Mouse (Mus musculus): ENCODE results near the gene Dstyk. TPM values are rescaled to one million over a fixed set of nuclear protein-coding genes. Genes with fewer than 3 reads are reported as not detected.
"Not testable (repeated sequence)": the region's sequence is repeated elsewhere in the genome, so short reads cannot be mapped to it uniquely, and the experiment has no call there.

Gene Dstyk
- polyA plus RNA-seq, 1 experiment from 2014 or later, result 15.2 TPM

DNA sequence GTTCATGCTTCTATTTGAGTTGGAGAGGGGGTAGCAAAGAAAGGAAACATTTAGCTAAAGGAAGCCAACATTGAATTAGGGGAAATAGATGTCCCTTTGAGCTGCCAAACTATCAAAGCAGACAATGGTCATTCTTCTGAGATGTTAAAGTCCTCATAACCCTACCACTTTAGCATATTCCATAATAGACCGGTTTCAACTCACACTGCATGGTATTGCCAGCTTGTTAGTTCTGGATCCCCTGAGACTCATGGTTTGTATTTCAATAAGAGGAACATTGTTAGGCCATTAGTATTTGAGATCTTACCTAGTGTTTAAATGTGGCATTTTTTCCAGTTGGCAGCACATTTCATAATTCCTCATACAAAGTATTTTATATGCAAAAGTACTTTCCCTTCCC is 19.6 kb downstream of the Dstyk start:
- H3K36me3 ChIP-seq (ENCODE audit: control insufficient read depth, insufficient read depth, low read length), result peaks cover 9% of the 10 kb centered on the region
- no peak overlapping the region for H3K27ac ChIP-seq (replicated peaks; ENCODE audit: low read depth, low read length)
- H3K4me2 ChIP-seq (ENCODE audit: low read depth, severe bottlenecking), result no peak overlapping the region
- no peak for DNase-seq (ENCODE audit: low spot score)
- no peaks in the 10 kb centered on the region for H3K27me3 ChIP-seq (ENCODE audit: control insufficient read depth, insufficient read depth, low read length)
- H3K9ac ChIP-seq (ENCODE audit: low read length), result no peak overlapping the region
- 0 out of 2 replicates have a peak, but pooled peaks cover under 1% of the 10 kb centered on the region for H3K4me1 ChIP-seq (ENCODE audit: control insufficient read depth, insufficient read depth, low read length)
- 89% methylated on average over 1 of the region's 1 CpGs for WGBS
- no peak for ATAC-seq (ENCODE audit: insufficient number of reproducible peaks, low FRiP score, low TSS enrichment, low read depth)
- no peak overlapping the region for H3K4me3 ChIP-seq (ENCODE audit: low read depth, low read length)
- H3K9me3 ChIP-seq (ENCODE audit: control insufficient read depth, low read length), result no peaks in the 10 kb centered on the region

- Histone ChIP-seq H3K36me3 (ENCODE audit: control insufficient read depth, insufficient read depth, low read length) (peaks cover 9% of the 10 kb centered on the region), H3K27me3 (ENCODE audit: control insufficient read depth, insufficient read depth, low read length) (no peaks in the 10 kb centered on the region), H3K4me1 (ENCODE audit: control insufficient read depth, insufficient read depth, low read length) (no peaks in the 10 kb centered on the region), H3K4me3 (ENCODE audit: low read depth, low read length) (no peak overlapping the region), H3K9ac (ENCODE audit: low read length) (no peak overlapping the region), H3K9me3 (ENCODE audit: control insufficient read depth, low read length) (no peaks in the 10 kb centered on the region), H3K4me2 (ENCODE audit: low read depth, severe bottlenecking) (no peak overlapping the region), H3K27ac (replicated peaks; ENCODE audit: low read depth, low read length) (no peak overlapping the region)
- 87% methylated on average over 5 of the region's 5 CpGs for WGBS
- DNase-seq (ENCODE audit: low spot score) (no peak), ATAC-seq (ENCODE audit: insufficient number of reproducible peaks, low FRiP score, low TSS enrichment, low read depth) (no peak)
Measured at GRCm38 (mm10) chr1:132437389-132437788, 20.0 kb downstream of the Dstyk start.

GRCm38 (mm10) chr1:132440896-132441435 is 23.6 kb downstream of the Dstyk start:
- H3K9me3 ChIP-seq (ENCODE audit: control insufficient read depth, low read length), result no peaks in the 10 kb centered on the region
- no peaks in the 10 kb centered on the region for H3K4me1 ChIP-seq (ENCODE audit: control insufficient read depth, insufficient read depth, low read length)
- no peak overlapping the region for H3K4me3 ChIP-seq (ENCODE audit: low read depth, low read length)
- no peak overlapping the region for H3K27ac ChIP-seq (replicated peaks; ENCODE audit: low read depth, low read length)
- H3K36me3 ChIP-seq (ENCODE audit: control insufficient read depth, insufficient read depth, low read length), result peaks cover 6% of the 10 kb centered on the region
- WGBS, result 77% methylated on average over 1 of the region's 1 CpGs
- no peak for DNase-seq (ENCODE audit: low spot score)
- H3K9ac ChIP-seq (ENCODE audit: low read length), result no peak overlapping the region
- ATAC-seq (ENCODE audit: insufficient number of reproducible peaks, low FRiP score, low TSS enrichment, low read depth), result no peak
- no peak overlapping the region for H3K4me2 ChIP-seq (ENCODE audit: low read depth, severe bottlenecking)
- no peaks in the 10 kb centered on the region for H3K27me3 ChIP-seq (ENCODE audit: control insufficient read depth, insufficient read depth, low read length)

DNA sequence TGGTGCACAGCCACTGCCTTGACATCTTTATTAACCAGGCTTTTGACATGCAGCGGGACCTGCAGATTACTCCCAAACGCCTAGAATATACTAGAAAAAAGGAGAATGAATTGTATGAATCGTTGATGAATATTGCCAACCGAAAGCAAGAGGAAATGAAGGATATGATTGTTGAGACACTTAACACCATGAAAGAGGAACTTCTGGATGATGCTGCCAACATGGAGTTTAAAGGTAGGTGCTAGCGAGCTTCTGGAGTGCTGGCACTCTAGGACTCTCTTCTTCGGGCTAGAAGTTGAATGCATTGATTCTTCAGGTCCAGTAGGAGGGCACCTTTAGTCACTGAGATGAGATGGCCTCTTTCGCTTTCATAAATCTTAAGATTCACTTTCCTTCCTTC is 32.4 kb downstream of the Dstyk start:
- Histone ChIP-seq H3K4me3 (ENCODE audit: low read depth, low read length) (no peak overlapping the region), H3K36me3 (ENCODE audit: control insufficient read depth, insufficient read depth, low read length) (peaks cover 8% of the 10 kb centered on the region; the same call in 1 of the 2 replicates), H3K9me3 (ENCODE audit: control insufficient read depth, low read length) (no peaks in the 10 kb centered on the region), H3K4me2 (ENCODE audit: low read depth, severe bottlenecking) (no peak overlapping the region), H3K27me3 (ENCODE audit: control insufficient read depth, insufficient read depth, low read length) (no peaks in the 10 kb centered on the region), H3K9ac (ENCODE audit: low read length) (no peak overlapping the region), H3K4me1 (ENCODE audit: control insufficient read depth, insufficient read depth, low read length) (no peaks in the 10 kb centered on the region), H3K27ac (replicated peaks; ENCODE audit: low read depth, low read length) (no peak overlapping the region)
- ATAC-seq (ENCODE audit: insufficient number of reproducible peaks, low FRiP score, low TSS enrichment, low read depth), result no peak
- no peak for DNase-seq (ENCODE audit: low spot score)
- 94% methylated on average over 7 of the region's 7 CpGs for WGBS

DNA sequence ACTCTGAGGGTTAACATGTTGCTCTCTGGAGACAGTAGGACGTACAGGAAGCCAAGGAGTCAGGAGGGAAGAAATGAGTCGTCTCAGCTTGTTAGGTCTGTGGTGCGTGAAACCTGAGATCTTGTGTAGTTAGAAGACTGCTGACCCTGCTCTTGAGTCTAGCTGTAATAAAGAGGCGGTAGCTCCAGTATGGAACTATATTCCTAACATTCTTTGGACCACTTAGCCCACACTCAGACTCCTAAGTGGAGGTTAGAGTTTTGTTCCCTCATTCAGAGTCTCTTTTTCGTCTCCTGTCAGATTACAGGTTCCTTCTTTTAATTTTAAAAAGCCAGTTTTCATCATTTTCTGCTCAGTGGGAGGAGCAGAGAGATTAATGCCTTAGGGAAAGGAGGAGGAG is 47.3 kb downstream of the Dstyk start:
- no peak for ATAC-seq (ENCODE audit: insufficient number of reproducible peaks, low FRiP score, low TSS enrichment, low read depth)
- H3K27ac ChIP-seq (replicated peaks; ENCODE audit: low read depth, low read length), result no peak overlapping the region
- H3K4me1 ChIP-seq (ENCODE audit: control insufficient read depth, insufficient read depth, low read length), result no peaks in the 10 kb centered on the region
- H3K9me3 ChIP-seq (ENCODE audit: control insufficient read depth, low read length), result no peaks in the 10 kb centered on the region
- H3K27me3 ChIP-seq (ENCODE audit: control insufficient read depth, insufficient read depth, low read length), result no peaks in the 10 kb centered on the region
- H3K4me2 ChIP-seq (ENCODE audit: low read depth, severe bottlenecking), result no peak overlapping the region
- no peak overlapping the region for H3K4me3 ChIP-seq (ENCODE audit: low read depth, low read length)
- no peak for DNase-seq (ENCODE audit: low spot score)
- H3K36me3 ChIP-seq (ENCODE audit: control insufficient read depth, insufficient read depth, low read length), result peaks cover 6% of the 10 kb centered on the region; the same call in 1 of the 2 replicates
- 66% methylated on average over 5 of the region's 5 CpGs for WGBS
- no peak overlapping the region for H3K9ac ChIP-seq (ENCODE audit: low read length)

GRCm38 (mm10) chr1:132468926-132469325 is 51.6 kb downstream of the Dstyk start:
- H3K9me3 ChIP-seq (ENCODE audit: control insufficient read depth, low read length), result no peaks in the 10 kb centered on the region
- no peaks in the 10 kb centered on the region for H3K27me3 ChIP-seq (ENCODE audit: control insufficient read depth, insufficient read depth, low read length)
- no peak overlapping the region for H3K4me2 ChIP-seq (ENCODE audit: low read depth, severe bottlenecking)
- H3K36me3 ChIP-seq (ENCODE audit: control insufficient read depth, insufficient read depth, low read length), result 0 out of 2 replicates have a peak, but pooled peaks cover under 1% of the 10 kb centered on the region
- H3K27ac ChIP-seq (replicated peaks; ENCODE audit: low read depth, low read length), result no peak overlapping the region
- no peak for ATAC-seq (ENCODE audit: insufficient number of reproducible peaks, low FRiP score, low TSS enrichment, low read depth)
- DNase-seq (ENCODE audit: low spot score), result no peak
- H3K9ac ChIP-seq (ENCODE audit: low read length), result no peak overlapping the region
- no peaks in the 10 kb centered on the region for H3K4me1 ChIP-seq (ENCODE audit: control insufficient read depth, insufficient read depth, low read length)
- no peak overlapping the region for H3K4me3 ChIP-seq (ENCODE audit: low read depth, low read length)

GRCm38 (mm10) chr1:132469519-132469918 is 52.2 kb downstream of the Dstyk start:
- H3K4me2 ChIP-seq (ENCODE audit: low read depth, severe bottlenecking), result no peak overlapping the region

GRCm38 (mm10) chr1:132470031-132470430 is 52.7 kb downstream of the Dstyk start:
- not testable (repeated sequence) for H3K4me3 ChIP-seq (ENCODE audit: low read depth, low read length); H3K36me3 ChIP-seq (ENCODE audit: control insufficient read depth, insufficient read depth, low read length); H3K9ac ChIP-seq (ENCODE audit: low read length); H3K4me1 ChIP-seq (ENCODE audit: control insufficient read depth, insufficient read depth, low read length); H3K4me2 ChIP-seq (ENCODE audit: low read depth, severe bottlenecking); DNase-seq (ENCODE audit: low spot score); H3K9me3 ChIP-seq (ENCODE audit: control insufficient read depth, low read length); ATAC-seq (ENCODE audit: insufficient number of reproducible peaks, low FRiP score, low TSS enrichment, low read depth); H3K27me3 ChIP-seq (ENCODE audit: control insufficient read depth, insufficient read depth, low read length); H3K27ac ChIP-seq (replicated peaks; ENCODE audit: low read depth, low read length)
- 97% methylated on average over 1 of the region's 1 CpGs for WGBS

More at GRCm38 (mm10) chr1:132469519-132469918, 52.2 kb downstream of the Dstyk start:
- no peak overlapping the region for H3K4me3 ChIP-seq (ENCODE audit: low read depth, low read length)
- H3K27me3 ChIP-seq (ENCODE audit: control insufficient read depth, insufficient read depth, low read length), result no peaks in the 10 kb centered on the region
- 91% methylated on average over 7 of the region's 7 CpGs for WGBS
- H3K36me3 ChIP-seq (ENCODE audit: control insufficient read depth, insufficient read depth, low read length), result no peaks in the 10 kb centered on the region
- no peak for DNase-seq (ENCODE audit: low spot score)
- no peak for ATAC-seq (ENCODE audit: insufficient number of reproducible peaks, low FRiP score, low TSS enrichment, low read depth)
- no peaks in the 10 kb centered on the region for H3K9me3 ChIP-seq (ENCODE audit: control insufficient read depth, low read length)
- no peaks in the 10 kb centered on the region for H3K4me1 ChIP-seq (ENCODE audit: control insufficient read depth, insufficient read depth, low read length)
- H3K27ac ChIP-seq (replicated peaks; ENCODE audit: low read depth, low read length), result no peak overlapping the region
- H3K9ac ChIP-seq (ENCODE audit: low read length), result no peak overlapping the region

DNA sequence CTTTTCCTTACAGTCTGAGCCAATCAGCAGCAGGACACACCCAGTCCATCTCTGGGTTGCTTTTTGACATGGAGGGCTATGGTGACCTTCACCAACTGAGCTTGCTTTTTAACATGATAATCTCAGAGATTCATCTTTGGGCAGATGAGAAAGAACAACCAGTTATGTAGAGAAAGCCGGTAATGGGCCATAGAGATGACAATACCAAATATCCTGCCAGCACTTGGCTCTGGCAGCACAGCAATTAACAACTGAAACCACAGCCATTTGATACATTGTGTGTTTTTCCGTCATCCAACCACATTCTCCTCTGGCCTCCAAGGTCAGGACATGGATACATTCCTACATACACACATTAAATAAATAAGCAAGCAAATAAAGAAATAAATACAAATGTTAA is 53.7 kb downstream of the Dstyk start:
- no peak for DNase-seq (ENCODE audit: low spot score)
- Histone ChIP-seq H3K4me1 (ENCODE audit: control insufficient read depth, insufficient read depth, low read length) (no peaks in the 10 kb centered on the region), H3K9ac (ENCODE audit: low read length) (no peak overlapping the region), H3K4me3 (ENCODE audit: low read depth, low read length) (no peak overlapping the region), H3K4me2 (ENCODE audit: low read depth, severe bottlenecking) (no peak overlapping the region), H3K36me3 (ENCODE audit: control insufficient read depth, insufficient read depth, low read length) (no peaks in the 10 kb centered on the region), H3K27me3 (ENCODE audit: control insufficient read depth, insufficient read depth, low read length) (no peaks in the 10 kb centered on the region), H3K27ac (replicated peaks; ENCODE audit: low read depth, low read length) (no peak overlapping the region), H3K9me3 (ENCODE audit: control insufficient read depth, low read length) (no peaks in the 10 kb centered on the region)
- WGBS, result 89% methylated on average over 2 of the region's 2 CpGs
- no peak for ATAC-seq (ENCODE audit: insufficient number of reproducible peaks, low FRiP score, low TSS enrichment, low read depth)

Measured in limb, embryonic 11.5 days (tissue).